9 mouse cellular contexts compared by ENCODE assay signal in the genomic region with DNA sequence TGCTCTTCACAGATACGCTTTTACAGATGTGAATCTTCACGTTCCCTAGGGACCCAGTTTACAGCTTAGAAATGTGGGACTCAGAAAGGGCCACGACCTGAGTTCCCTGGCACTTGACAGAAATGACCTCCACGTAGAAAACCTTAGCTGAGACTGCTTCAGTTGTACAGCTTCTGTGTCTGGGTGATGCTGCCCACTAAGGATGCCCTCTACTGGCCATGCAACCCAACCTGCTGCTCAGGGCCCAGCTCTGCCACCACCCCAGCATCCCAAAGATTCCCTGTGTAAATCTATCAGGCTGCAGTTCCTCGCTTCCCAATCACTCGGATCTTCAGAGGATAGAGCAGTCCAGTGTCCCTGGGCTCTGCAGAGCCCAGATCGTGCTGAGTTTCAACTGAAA.
DNase-seq lines count a peak whose midpoint lies in the region; ATAC-seq lines count a peak whose summit lies in the region.
"Had no signal": no experiment of that assay in that cellular context is flagged by ENCODE, and none has a peak within 500 bp of the region (broad histone marks: within the 10 kb centered on the region; RNA-seq: fewer than 3 reads in every experiment).

No protein-coding gene starts in this region.

- DNase-seq in cerebellum, adult 11-12 months, result no peak
- peak; percentile 43 to 55 for DNase-seq in kidney, postnatal 4 days
- no peak for DNase-seq in kidney, adult 11 months
- DNase-seq in adipocyte (ENCODE audit: low spot score), result peak; percentile 10
- DNase-seq in natural killer cell, adult 2 months (ENCODE audit: low spot score in 2 of 2), result no peak
- no peak for DNase-seq in layer of hippocampus, postnatal 14 days (ENCODE audit: low spot score in 2 of 2)
- DNase-seq: thymus, adult 2 months had no signal

- WGBS in embryonic facial prominence, embryonic 12.5 days, result 69% methylated on average over 7 of the region's 7 CpGs

- H3K4me1 ChIP-seq in embryonic facial prominence, embryonic 12.5 days, result peaks cover 13% of the 10 kb centered on the region

- H3K9ac ChIP-seq in embryonic facial prominence, embryonic 12.5 days, result no peak overlapping the region

- H3K27ac ChIP-seq in embryonic facial prominence, embryonic 12.5 days, result peak overlapping the region; percentile 32; the same call in 1 of the 2 replicates

- no peak overlapping the region for H3K4me2 ChIP-seq in embryonic facial prominence, embryonic 12.5 days (replicated peaks)

- no peaks in the 10 kb centered on the region for H3K27me3 ChIP-seq in embryonic facial prominence, embryonic 12.5 days

- no peaks in the 10 kb centered on the region for H3K36me3 ChIP-seq in embryonic facial prominence, embryonic 12.5 days

- no peak overlapping the region for H3K4me3 ChIP-seq in embryonic facial prominence, embryonic 12.5 days

- H3K9me3 ChIP-seq in embryonic facial prominence, embryonic 12.5 days, result no peaks in the 10 kb centered on the region

- ATAC-seq in cerebellum, adult (ENCODE audit: insufficient number of reproducible peaks, low FRiP score, low TSS enrichment), result 0 out of 2 replicates have a peak, but pooled peaks have one; percentile 62
- no peak; the same call in 1 of the 2 replicates for ATAC-seq in embryonic facial prominence, embryonic 12.5 days (ENCODE audit: insufficient number of reproducible peaks, insufficient read depth, low FRiP score, low TSS enrichment)

Comparison
In these comparisons a context has a peak if more than half of its experiments do, and no peak if none do; other contexts are left out.
1. DNase-seq: peak in kidney, postnatal 4 days (2 of 2) and adipocyte (single experiment); none in cerebellum, adult 11-12 months (single experiment), kidney, adult 11 months (single experiment), natural killer cell, adult 2 months (0 of 2) and layer of hippocampus, postnatal 14 days (0 of 2).